Mouse (Mus musculus): ENCODE data around the gene Cfap52.

The Cfap52 gene

GRCm38 (mm10) chr11:67965242-67965883, at the start of gene Cfap52:
Gene Cfap52, minus strand, starts transcription at chr11:67965651.
- in situ Hi-C loops (cut with MseI, MboI) = no loop called here

GRCm38 (mm10) chr11:68012207-68012606, 46.8 kb upstream of the Cfap52 start:
- in situ Hi-C loops (cut with MseI, MboI) = no loop called here

DNA sequence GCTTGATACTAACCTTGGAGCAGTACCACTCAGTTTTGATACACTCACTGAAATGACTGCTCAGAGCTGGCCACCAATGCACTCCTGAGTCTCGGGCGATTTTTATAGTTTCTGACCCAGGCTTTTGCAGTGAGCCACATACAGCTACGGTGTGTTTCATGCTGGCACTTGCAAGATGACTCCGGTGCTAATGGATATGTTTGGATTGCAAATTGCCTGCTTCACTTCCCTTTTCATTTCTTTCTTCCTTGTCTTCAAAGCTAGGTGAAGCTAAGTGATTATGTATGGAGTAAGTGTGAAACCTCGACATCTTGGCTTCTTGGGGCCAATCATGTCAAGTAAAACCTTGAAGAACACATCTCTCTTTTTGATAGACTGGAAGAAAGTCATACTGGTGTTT, 43.9 kb upstream of the Cfap52 start:
- in situ Hi-C loops (cut with MseI, MboI) = loop anchor here in 1 of 2 experiments (10.0 kb wide), 1 partner anchor 395 kb away; the partner anchor contains the start of gene Ntn1

DNA sequence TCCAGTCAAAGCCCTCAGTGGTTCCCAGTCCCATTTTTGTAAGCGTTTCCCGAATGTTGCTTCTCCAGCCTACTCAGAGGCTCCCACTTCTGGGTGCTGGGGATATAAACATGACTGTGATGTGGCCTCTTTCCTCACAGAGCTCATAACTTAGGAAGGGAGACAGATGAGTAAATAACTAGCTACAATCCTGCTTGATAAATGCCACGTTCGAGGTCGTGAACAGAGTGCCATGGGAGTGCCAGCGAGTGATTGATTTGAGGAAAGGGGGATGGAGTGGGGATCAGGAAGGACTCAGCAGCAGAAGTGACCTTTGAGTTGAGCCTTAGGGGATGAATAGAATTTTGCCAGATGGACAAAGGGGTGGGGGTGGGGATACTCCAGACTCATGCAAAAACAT, 42.2 kb upstream of the Cfap52 start:
- in situ Hi-C loops (cut with MseI, MboI) = loop anchor here in 1 of 2 experiments (10.0 kb wide), 1 partner anchor 397 kb away; the partner anchor contains the start of gene Ntn1

DNA sequence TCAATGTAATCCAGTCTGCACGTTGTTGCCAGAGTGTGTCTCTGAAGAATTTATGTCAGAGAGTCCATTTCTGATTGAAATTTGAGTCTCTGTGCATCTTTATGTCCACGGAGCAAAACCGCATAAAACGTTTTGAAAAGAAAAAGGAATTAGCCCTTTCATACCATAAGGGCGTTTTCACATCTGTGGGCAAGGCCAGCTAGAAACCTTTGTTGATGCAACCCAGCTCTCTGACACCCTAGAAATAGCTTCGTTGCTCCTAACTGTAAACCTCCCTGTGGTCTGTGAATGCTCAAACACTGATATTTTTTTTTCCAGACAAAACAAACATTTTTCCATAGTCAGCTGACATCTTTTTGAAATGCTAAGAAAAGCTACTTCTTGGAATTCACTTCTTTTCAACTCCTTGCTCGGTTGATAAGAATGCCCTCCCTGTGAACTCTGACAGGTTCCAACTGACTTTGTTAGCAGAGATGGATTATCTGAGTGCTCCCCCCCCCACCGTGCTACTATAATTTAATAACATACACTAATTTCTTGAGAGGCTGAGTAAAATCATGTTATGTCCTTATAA, 40.9 kb upstream of the Cfap52 start:
- in situ Hi-C loops (cut with MseI, MboI) = loop anchor here in 1 of 2 experiments (10.0 kb wide), 1 partner anchor 398 kb away; the partner anchor contains the start of gene Ntn1

DNA sequence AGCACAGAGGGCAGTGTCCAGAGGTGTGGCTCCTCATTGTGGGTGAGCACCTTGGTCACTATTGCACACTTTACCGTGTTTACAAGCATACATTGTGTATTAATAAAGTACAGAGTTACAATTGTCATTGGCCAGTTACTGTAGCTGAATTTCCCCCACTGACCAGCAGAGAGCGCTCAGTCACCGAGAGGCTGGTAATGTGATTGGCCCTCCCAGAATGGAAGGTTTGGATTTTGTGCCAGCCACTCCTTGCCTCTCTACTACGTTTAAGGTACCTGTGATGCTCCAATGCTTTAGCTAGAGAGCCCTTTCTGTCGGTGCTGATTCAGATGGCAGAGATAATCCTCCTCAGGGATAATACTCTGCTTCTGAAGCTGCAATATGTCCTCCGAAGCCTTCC, 38.7 kb upstream of the Cfap52 start:
- in situ Hi-C loops (cut with MseI, MboI) = loop anchor here (5.0 to 10.0 kb wide), 2 partner anchors 401 to 408 kb away; partner anchors contain the start of gene Ntn1 (in 1 of the 2)

DNA sequence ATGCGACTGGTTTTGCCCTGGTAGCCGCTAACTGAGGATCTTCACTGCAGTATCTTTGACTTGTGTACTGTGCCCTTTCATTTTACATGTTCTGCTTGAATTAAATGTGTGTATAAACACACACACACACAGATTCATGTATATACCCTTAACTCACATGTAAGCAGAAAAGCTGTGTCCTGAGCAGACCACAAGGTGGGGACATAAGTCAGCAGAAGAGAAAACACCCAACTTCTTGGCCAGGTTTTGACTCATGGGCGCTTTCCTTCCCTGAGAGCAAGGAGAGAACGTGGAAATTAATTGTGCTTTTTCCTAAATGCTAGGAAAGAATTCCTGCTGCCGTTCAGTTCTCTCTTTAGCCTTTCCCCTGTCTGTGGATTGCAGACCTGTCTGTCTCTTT, 34.2 kb upstream of the Cfap52 start:
- in situ Hi-C loops (cut with MseI, MboI) = loop anchor here (5.0 to 10.0 kb wide), 2 partner anchors 405 to 413 kb away; partner anchors contain the start of gene Ntn1 (in 1 of the 2)

DNA sequence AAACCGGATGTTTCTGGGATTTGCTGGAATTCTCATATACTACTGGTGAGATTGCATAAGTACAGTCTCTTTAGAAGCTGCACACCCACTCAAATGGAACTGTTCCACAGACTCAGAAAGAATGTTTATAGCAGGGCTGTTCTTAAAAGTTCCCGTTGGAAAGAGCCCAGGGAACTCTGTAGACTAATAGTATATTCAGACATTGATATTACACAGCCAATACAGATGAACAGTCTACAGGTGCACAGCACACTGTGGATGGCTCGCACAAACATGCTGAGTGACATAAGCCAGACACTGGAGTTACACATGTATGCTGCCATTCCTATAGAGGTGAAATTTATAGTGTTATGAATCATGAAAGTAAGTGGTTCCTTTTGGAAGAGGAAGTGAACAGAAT, 33.5 kb upstream of the Cfap52 start:
- in situ Hi-C loops (cut with MseI, MboI) = no loop called here

- in situ Hi-C loops (cut with MseI, MboI) = no loop called here
Observed at GRCm38 (mm10) chr11:67995965-67996364, 30.5 kb upstream of the Cfap52 start.

DNA sequence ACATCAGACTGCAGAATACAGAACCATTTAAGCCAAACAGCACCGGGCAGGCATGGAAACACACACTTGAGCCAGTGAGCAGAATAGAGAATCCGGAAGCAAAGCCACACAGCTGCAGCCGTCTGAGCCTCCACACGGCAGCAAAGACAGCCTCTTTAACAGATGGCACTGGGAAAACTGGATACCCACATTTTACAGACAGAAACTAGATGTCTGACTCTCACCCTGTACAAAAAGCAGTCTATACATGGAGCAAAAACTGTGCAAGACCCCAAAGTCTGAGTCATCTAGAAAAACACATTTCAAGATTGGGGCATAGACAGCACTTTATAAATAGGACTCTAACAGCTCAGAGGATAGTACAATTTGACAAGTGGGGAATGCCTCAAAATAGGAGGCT, 25.8 kb upstream of the Cfap52 start:
- in situ Hi-C loops (cut with MseI, MboI) = no loop called here

DNA sequence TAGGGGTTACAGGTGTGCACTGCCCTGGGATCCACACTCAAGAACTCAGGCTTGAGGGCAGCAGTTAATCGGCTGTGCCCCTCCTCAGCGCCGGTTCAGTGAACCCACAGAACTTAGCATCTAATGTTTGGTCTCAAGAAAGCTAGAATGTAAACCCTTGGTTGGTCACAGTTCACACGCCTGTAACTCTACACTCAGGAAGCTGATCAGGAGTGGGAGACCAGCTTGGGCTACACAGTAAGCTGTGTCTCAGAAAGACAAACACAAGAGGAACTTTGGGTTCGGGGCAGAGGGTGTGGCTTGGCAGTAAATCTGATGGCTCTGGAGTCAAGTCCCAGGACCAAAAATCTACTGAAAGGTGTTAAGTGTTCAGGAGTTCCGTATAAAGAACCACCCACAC, 18.1 kb upstream of the Cfap52 start:
- in situ Hi-C loops (cut with MseI, MboI) = no loop called here

- in situ Hi-C loops (cut with MseI, MboI) = no loop called here
Observed at GRCm38 (mm10) chr11:67975252-67975651, 9.8 kb upstream of the Cfap52 start.

- in situ Hi-C loops (cut with MseI, MboI) = no loop called here
Observed at GRCm38 (mm10) chr11:67973225-67973624, 7.8 kb upstream of the Cfap52 start.

DNA sequence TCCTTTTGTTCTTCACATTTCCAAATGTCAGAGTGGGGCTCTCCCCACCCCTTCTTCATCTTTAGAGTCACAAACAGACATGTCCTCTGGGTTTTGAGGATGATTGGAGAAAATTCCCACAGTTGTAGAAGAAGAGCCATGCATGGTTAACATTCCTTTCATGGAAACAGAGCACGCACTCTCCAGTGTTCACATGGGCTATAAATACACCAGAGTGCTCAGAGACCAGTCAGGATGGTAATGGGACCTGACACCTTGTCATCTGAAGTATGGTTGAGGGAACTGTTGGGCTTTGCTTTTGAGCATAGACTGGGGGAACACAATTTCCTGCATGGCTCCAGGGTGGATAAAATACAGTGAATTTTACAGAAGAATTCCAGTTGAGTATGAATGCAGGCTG, 7.2 kb upstream of the Cfap52 start:
- in situ Hi-C loops (cut with MseI, MboI) = no loop called here

GRCm38 (mm10) chr11:67967831-67968230, 2.4 kb upstream of the Cfap52 start:
- in situ Hi-C loops (cut with MseI, MboI) = no loop called here

- in situ Hi-C loops (cut with MseI, MboI) = no loop called here
Observed at GRCm38 (mm10) chr11:67965905-67966878, 741 bp upstream of the Cfap52 start, which contains the start of gene Stx8. Gene Stx8, plus strand, starts transcription at chr11:67966193.

DNA sequence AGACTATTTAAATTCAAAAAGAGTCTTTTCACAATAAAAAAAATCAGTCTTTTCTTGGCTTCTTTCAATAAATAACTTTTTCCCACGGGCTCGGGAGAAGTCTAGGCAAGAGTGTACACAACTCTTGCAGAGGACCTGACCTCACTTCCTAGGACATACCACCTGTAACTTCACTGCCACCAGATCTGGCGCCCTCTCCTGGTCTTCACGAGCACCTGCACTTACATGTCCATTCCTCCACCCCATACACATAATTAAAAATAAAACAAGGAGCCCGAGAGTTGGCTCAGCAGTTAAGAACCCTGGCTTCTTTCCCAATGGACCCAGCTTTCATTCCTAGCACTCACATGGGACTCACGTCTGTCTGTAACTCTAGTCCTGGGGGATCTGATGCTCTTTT, 1.3 kb downstream of the Cfap52 start:
- in situ Hi-C loops (cut with MseI, MboI) = no loop called here

- in situ Hi-C loops (cut with MseI, MboI) = no loop called here
Observed at GRCm38 (mm10) chr11:67954413-67954812, 11.0 kb downstream of the Cfap52 start.

DNA sequence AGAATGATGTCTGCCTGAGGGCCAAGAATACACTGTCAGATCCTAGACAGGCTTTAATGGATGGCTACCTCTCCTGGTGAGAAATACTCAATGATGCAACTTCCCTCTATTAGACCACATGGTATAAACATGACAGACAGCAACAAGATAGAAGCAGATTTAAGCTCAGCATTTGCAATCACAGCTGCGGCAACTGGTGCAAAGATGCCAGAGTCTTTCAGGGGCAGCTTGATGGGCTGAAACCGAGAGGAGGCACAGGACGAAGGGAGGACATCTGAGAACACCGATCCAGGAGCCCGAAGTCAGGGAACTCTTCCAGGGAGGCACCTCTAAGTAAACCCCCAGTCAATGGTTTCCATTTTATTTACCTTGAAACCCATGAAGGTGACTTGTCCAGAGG, 11.8 kb downstream of the Cfap52 start:
- in situ Hi-C loops (cut with MseI, MboI) = no loop called here

DNA sequence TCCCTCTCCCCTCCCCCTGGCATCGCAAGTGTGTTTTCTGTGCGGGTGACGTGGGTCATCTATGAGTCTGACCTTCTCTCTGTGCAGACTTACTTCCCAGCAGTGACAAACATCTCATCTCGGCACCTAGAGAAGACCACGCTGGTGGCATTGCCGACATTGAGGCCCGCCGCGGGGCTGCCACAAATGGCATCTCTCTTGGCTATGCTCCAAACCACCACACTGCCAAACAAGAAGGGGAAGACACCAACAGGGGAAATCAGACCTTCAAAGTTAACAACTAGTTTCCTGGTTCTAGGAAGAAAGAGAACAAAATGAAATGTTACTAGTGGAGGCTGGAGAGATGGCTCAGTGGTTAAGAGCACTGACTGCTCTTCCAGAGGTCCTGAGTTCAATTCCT, 16.0 kb downstream of the Cfap52 start:
- in situ Hi-C loops (cut with MseI, MboI) = no loop called here

DNA sequence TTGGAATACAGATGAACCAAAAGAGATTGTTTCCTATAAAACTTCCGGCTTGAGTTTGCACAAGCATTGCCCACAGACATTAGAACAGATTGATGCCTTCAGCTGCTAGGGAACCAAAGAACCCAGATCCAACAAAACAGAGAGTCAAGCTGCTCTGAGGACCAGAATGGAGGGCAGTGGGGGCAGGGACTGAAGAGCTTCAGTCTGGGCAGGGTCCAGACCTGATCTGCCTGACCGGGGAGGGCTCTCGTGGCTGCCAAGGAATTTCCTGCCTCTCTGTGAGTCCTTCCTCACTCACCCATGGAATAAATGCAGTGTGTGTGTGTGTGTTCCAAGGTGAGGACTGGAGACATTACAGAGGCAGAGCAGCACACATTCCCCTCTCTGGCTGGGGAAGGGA, 17.2 kb downstream of the Cfap52 start:
- in situ Hi-C loops (cut with MseI, MboI) = no loop called here

DNA sequence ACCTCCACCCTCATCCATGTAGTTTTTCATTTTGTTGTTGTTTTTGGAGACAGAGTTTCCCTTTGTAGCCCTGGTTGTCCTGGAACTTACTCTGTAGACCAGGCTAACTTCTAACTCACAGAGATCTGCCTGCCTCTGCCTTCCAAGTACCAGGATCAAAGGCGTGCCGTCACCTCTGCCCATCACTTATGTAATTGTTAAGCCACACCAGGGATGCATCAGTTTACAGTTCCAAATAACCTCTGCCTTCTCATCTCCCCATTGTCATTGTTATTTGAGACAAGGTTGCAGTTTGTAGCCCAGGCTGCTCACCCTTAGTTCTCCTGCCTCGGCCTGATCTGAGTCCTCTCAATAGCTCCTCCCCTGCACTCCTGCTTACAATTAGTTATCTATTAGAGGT, 33.3 kb downstream of the Cfap52 start:
- in situ Hi-C loops (cut with MseI, MboI) = no loop called here
